Mouse (Mus musculus): ENCODE results near the gene Gm28035.
A peak's percentile ranks its signal among the peaks of the same experiment; 100 is the strongest.

Gene Gm28035

GRCm38 (mm10) chr2:30240267-30240666, at the start of gene Gm28035:
Gene Gm28035 (plus strand): TSS chr2:30240567.
- no peak for DNase-seq (ENCODE audit: low read depth, low spot score)

GRCm38 (mm10) chr2:30191790-30192580, 48.4 kb upstream of the Gm28035 start:
- no peak for DNase-seq (ENCODE audit: low read depth, low spot score)

- no peak for DNase-seq (ENCODE audit: low read depth, low spot score)
These were observed 45.7 kb upstream of the Gm28035 start for GRCm38 (mm10) chr2:30194656-30195055.

GRCm38 (mm10) chr2:30198021-30198420, 42.3 kb upstream of the Gm28035 start:
- no peak for DNase-seq (ENCODE audit: low read depth, low spot score)

- no peak for DNase-seq (ENCODE audit: low read depth, low spot score)
These were observed 40.4 kb upstream of the Gm28035 start for GRCm38 (mm10) chr2:30199984-30200383.

GRCm38 (mm10) chr2:30200388-30200925, 39.9 kb upstream of the Gm28035 start:
- DNase-seq (ENCODE audit: low read depth, low spot score) = no peak

GRCm38 (mm10) chr2:30203439-30203838, 36.9 kb upstream of the Gm28035 start:
- peak; percentile 46 for DNase-seq (ENCODE audit: low read depth, low spot score)

- DNase-seq (ENCODE audit: low read depth, low spot score) = no peak
These were observed 35.1 kb upstream of the Gm28035 start for GRCm38 (mm10) chr2:30205255-30205628.

GRCm38 (mm10) chr2:30205629-30206357, 34.6 kb upstream of the Gm28035 start, which contains the start of gene Kyat1:
Gene Kyat1 (minus strand): TSS chr2:30205847.
- peak; percentile 92 for DNase-seq (ENCODE audit: low read depth, low spot score)

GRCm38 (mm10) chr2:30207401-30207800, 33.0 kb upstream of the Gm28035 start:
- no peak for DNase-seq (ENCODE audit: low read depth, low spot score)

GRCm38 (mm10) chr2:30207886-30208285, 32.5 kb upstream of the Gm28035 start:
- DNase-seq (ENCODE audit: low read depth, low spot score) = no peak

GRCm38 (mm10) chr2:30211408-30212168, 28.8 kb upstream of the Gm28035 start:
- no peak for DNase-seq (ENCODE audit: low read depth, low spot score)

- no peak for DNase-seq (ENCODE audit: low read depth, low spot score)
These were observed 28.2 kb upstream of the Gm28035 start for GRCm38 (mm10) chr2:30212169-30212545.

GRCm38 (mm10) chr2:30212951-30213350, 27.4 kb upstream of the Gm28035 start:
- DNase-seq (ENCODE audit: low read depth, low spot score) = no peak

GRCm38 (mm10) chr2:30214745-30215144, 25.6 kb upstream of the Gm28035 start:
- no peak for DNase-seq (ENCODE audit: low read depth, low spot score)

- no peak for DNase-seq (ENCODE audit: low read depth, low spot score)
These were observed 24.9 kb upstream of the Gm28035 start for GRCm38 (mm10) chr2:30215493-30215892.

- DNase-seq (ENCODE audit: low read depth, low spot score) = no peak
These were observed 24.1 kb upstream of the Gm28035 start for GRCm38 (mm10) chr2:30216293-30216692.

- DNase-seq (ENCODE audit: low read depth, low spot score) = no peak
These were observed 4.8 kb upstream of the Gm28035 start for GRCm38 (mm10) chr2:30235593-30235992.

GRCm38 (mm10) chr2:30236426-30237198, 3.8 kb upstream of the Gm28035 start:
- peak; percentile 12 for DNase-seq (ENCODE audit: low read depth, low spot score)

- DNase-seq (ENCODE audit: low read depth, low spot score) = peak; percentile 98
These were observed 3.0 kb upstream of the Gm28035 start, which contains the start of gene Lrrc8a for GRCm38 (mm10) chr2:30237199-30237880. Gene Lrrc8a (plus strand): TSS chr2:30237715.
